Mouse (Mus musculus): ENCODE measurements at regions not wholly inside any gene's neighbourhood (a gene's known extent, or its start where the extent isn't known, plus 50 kb on each side); places are given as distances from the start of the nearest gene placed in this dataset.

GRCm38 (mm10) chr5:126890710-126891109 lies 350.9 kb upstream of the Tmem132c start:
- DNase-seq (ENCODE audit: low spot score in 2 of 2): no peak

GRCm38 (mm10) chr5:126893063-126893462 lies 348.5 kb upstream of the Tmem132c start:
- no peak for DNase-seq (ENCODE audit: low spot score in 2 of 2)

GRCm38 (mm10) chr5:126910084-126910483 lies 331.5 kb upstream of the Tmem132c start:
- DNase-seq (ENCODE audit: low spot score in 2 of 2): no peak

GRCm38 (mm10) chr5:126917300-126917699 lies 324.3 kb upstream of the Tmem132c start:
- DNase-seq (ENCODE audit: low spot score in 2 of 2): no peak

GRCm38 (mm10) chr5:126933466-126933865 lies 308.1 kb upstream of the Tmem132c start:
- DNase-seq (ENCODE audit: low spot score in 2 of 2): no peak

- DNase-seq (ENCODE audit: low spot score in 2 of 2): no peak
These were observed 296.7 kb upstream of the Tmem132c start for GRCm38 (mm10) chr5:126944861-126945260.

GRCm38 (mm10) chr5:126954189-126954588 lies 287.4 kb upstream of the Tmem132c start:
- DNase-seq (ENCODE audit: low spot score in 2 of 2): no peak

GRCm38 (mm10) chr5:126954634-126955033 lies 287.0 kb upstream of the Tmem132c start:
- no peak for DNase-seq (ENCODE audit: low spot score in 2 of 2)

GRCm38 (mm10) chr5:126964577-126964976 lies 277.0 kb upstream of the Tmem132c start:
- DNase-seq (ENCODE audit: low spot score in 2 of 2): no peak

GRCm38 (mm10) chr5:126967076-126967475 lies 274.5 kb upstream of the Tmem132c start:
- no peak for DNase-seq (ENCODE audit: low spot score in 2 of 2)

GRCm38 (mm10) chr5:126969373-126969772 lies 272.2 kb upstream of the Tmem132c start:
- no peak for DNase-seq (ENCODE audit: low spot score in 2 of 2)

- DNase-seq (ENCODE audit: low spot score in 2 of 2): no peak
These were observed 270.3 kb upstream of the Tmem132c start for GRCm38 (mm10) chr5:126971284-126971683.

GRCm38 (mm10) chr5:126971981-126972380 lies 269.6 kb upstream of the Tmem132c start:
- no peak for DNase-seq (ENCODE audit: low spot score in 2 of 2)

- no peak for DNase-seq (ENCODE audit: low spot score in 2 of 2)
These were observed 268.2 kb upstream of the Tmem132c start for GRCm38 (mm10) chr5:126973425-126973824.

- no peak for DNase-seq (ENCODE audit: low spot score in 2 of 2)
These were observed 267.0 kb upstream of the Tmem132c start for GRCm38 (mm10) chr5:126974565-126974964.

- no peak for DNase-seq (ENCODE audit: low spot score in 2 of 2)
These were observed 246.0 kb upstream of the Tmem132c start for GRCm38 (mm10) chr5:126995577-126995976.

GRCm38 (mm10) chr5:127014166-127014565 lies 227.4 kb upstream of the Tmem132c start:
- DNase-seq (ENCODE audit: low spot score in 2 of 2): no peak

GRCm38 (mm10) chr5:127016467-127017060 lies 225.0 kb upstream of the Tmem132c start:
- no peak for DNase-seq (ENCODE audit: low spot score in 2 of 2)

- no peak for DNase-seq (ENCODE audit: low spot score in 2 of 2)
These were observed 223.6 kb upstream of the Tmem132c start for GRCm38 (mm10) chr5:127017971-127018370.

- no peak for DNase-seq (ENCODE audit: low spot score in 2 of 2)
These were observed 205.1 kb upstream of the Tmem132c start for GRCm38 (mm10) chr5:127036472-127036871.

GRCm38 (mm10) chr5:127057770-127058169 lies 183.8 kb upstream of the Tmem132c start:
- no peak for DNase-seq (ENCODE audit: low spot score in 2 of 2)

GRCm38 (mm10) chr5:127074327-127074726 lies 167.3 kb upstream of the Tmem132c start:
- no peak for DNase-seq (ENCODE audit: low spot score in 2 of 2)
